8 mouse cellular contexts compared by ENCODE assay signal in genomic region chr10:29361095-29361463, GRCm38 (mm10). TPM values are rescaled to one million over a fixed set of nuclear protein-coding genes. Genes with fewer than 3 reads are reported as not detected.
DNase-seq lines count a peak whose midpoint lies in the region; ATAC-seq and TF ChIP-seq lines count a peak whose summit lies in the region.

No protein-coding gene starts in this region.

- peak; percentile 1; the same call in 1 of the 2 replicates for ATAC-seq in forebrain, embryonic 15.5 days (replicated peaks)

- no peaks in the 10 kb centered on the region for H3K27me3 ChIP-seq in CH12.LX (replicated peaks)
- H3K27me3 ChIP-seq in forebrain, embryonic 15.5 days: no peaks in the 10 kb centered on the region

- H3K27ac ChIP-seq in CH12.LX (ENCODE audit: insufficient read depth, low read depth) (no peak overlapping the region; the same call in 1 of the 2 replicates), macrophage (peak overlapping the region; percentile 57)
- H3K27ac ChIP-seq in forebrain, embryonic 15.5 days (replicated peaks): peak overlapping the region; percentile 99

- TF ChIP-seq CTCF in CH12.LX (conservative IDR thresholded peaks at IDR 0.05 in 1 of 2, IDR thresholded peaks at IDR 0.05 in 1 of 2; ENCODE audit: low read depth in 2 of 2, low read length in 2 of 2): no peak

- TF ChIP-seq EP300 in CH12.LX (IDR thresholded peaks at IDR 0.05; ENCODE audit: low read length): 0 out of 2 replicates have a peak, but pooled peaks have one; percentile 16

- dilution Hi-C loops in CH12.LX (cut with MboI; ENCODE audit: extremely low pct_ligation_motif_present, extremely low pct_unique_long_range_greater_than_20kb, low sequenced_read_pairs): no loop called here

- in situ Hi-C loops in CH12.LX (cut with MboI; ENCODE audit: low pct_ligation_motif_present, low pct_unique_long_range_greater_than_20kb, low sequenced_read_pairs): no loop called here

- no peak for TF ChIP-seq POLR2A in CH12.LX (IDR thresholded peaks at IDR 0.05; ENCODE audit: low read depth, low read length)

- H3K9me3 ChIP-seq in CH12.LX (replicated peaks; ENCODE audit: low read length): no peaks in the 10 kb centered on the region
- H3K9me3 ChIP-seq in forebrain, embryonic 15.5 days: no peaks in the 10 kb centered on the region

- WGBS in forebrain, embryonic 15.5 days: 1% methylated on average over 6 of the region's 6 CpGs
- 3% methylated on average over 5 of the region's 6 CpGs for WGBS in macrophage (ENCODE audit: missing documents)

- peak overlapping the region; percentile 94 for H3K4me2 ChIP-seq in CH12.LX (ENCODE audit: insufficient read depth, low read depth, poor library complexity, severe bottlenecking)
- peak overlapping the region; percentile 64 for H3K4me2 ChIP-seq in forebrain, embryonic 15.5 days (replicated peaks)

- H3K4me1 ChIP-seq in CH12.LX (ENCODE audit: control insufficient read depth in 1 of 2, insufficient read depth in 2 of 2): peaks cover 6 to 34% of the 10 kb centered on the region in 2 experiments; a peak in 2 of 4 replicates
- H3K4me1 ChIP-seq in forebrain, embryonic 15.5 days: peaks cover 44% of the 10 kb centered on the region

- peaks cover 26% of the 10 kb centered on the region for H3K79me2 ChIP-seq in CH12.LX (replicated peaks; ENCODE audit: control insufficient read depth, extremely low read depth, insufficient read depth, poor library complexity, severe bottlenecking)
- peaks cover 52% of the 10 kb centered on the region for H3K79me2 ChIP-seq in macrophage (ENCODE audit: inconsistent target)

- TF ChIP-seq RAD21 in CH12.LX (IDR thresholded peaks at IDR 0.05; ENCODE audit: low read depth, low read length): no peak

- DNase-seq in embryo, embryonic 10.5 days (ENCODE audit: low spot score): peak; percentile 36
- no peak for DNase-seq in embryo, embryonic 10 days (ENCODE audit: low spot score)
- no peak for DNase-seq in CH12.LX (ENCODE audit: extremely low read depth)
- DNase-seq in thymus, postnatal 25 days: no peak
- no peak for DNase-seq in adrenal gland, adult 8-10 months
- DNase-seq in spleen, postnatal 10 days (ENCODE audit: low spot score in 2 of 2): no peak

- peak overlapping the region; percentile 75 to 80 (median 75) for H3K4me3 ChIP-seq in CH12.LX (replicated peaks in 1 of 3; ENCODE audit: low read depth in 2 of 3, low read length in 2 of 3, poor library complexity in 1 of 3)
- H3K4me3 ChIP-seq in forebrain, embryonic 15.5 days: peak overlapping the region; percentile 100
- H3K4me3 ChIP-seq in macrophage (ENCODE audit: inconsistent target): peak overlapping the region; percentile 70

- peak overlapping the region; percentile 82 for H3K9ac ChIP-seq in CH12.LX (ENCODE audit: insufficient read depth, low read depth)
- peak overlapping the region; percentile 100 for H3K9ac ChIP-seq in forebrain, embryonic 15.5 days (replicated peaks)

- peaks cover 0 to 10% of the 10 kb centered on the region in 2 experiments for H3K36me3 ChIP-seq in CH12.LX (replicated peaks in 1 of 2; ENCODE audit: control insufficient read depth in 1 of 2, insufficient read depth in 1 of 2, low read length in 1 of 2)
- no peaks in the 10 kb centered on the region for H3K36me3 ChIP-seq in forebrain, embryonic 15.5 days
- H3K36me3 ChIP-seq in macrophage (ENCODE audit: inconsistent target): no peaks in the 10 kb centered on the region

TF ChIP-seq in CH12.LX, 34 proteins besides CTCF, POLR2A, EP300 and RAD21:
- TF ChIP-seq E2F4 (IDR thresholded peaks at IDR 0.05; ENCODE audit: insufficient replicate concordance, low read depth, low read length) (no peak), TCF12 (IDR thresholded peaks at IDR 0.05; ENCODE audit: low read depth, low read length) (no peak), UBTF (IDR thresholded peaks at IDR 0.05; ENCODE audit: low read depth, low read length) (no peak), BHLHE40 (IDR thresholded peaks at IDR 0.05; ENCODE audit: low read depth, low read length) (0 out of 2 replicates have a peak, but pooled peaks have one; percentile 12), JUN (IDR thresholded peaks at IDR 0.05; ENCODE audit: insufficient read depth, low read depth, low read length) (no peak), ZMIZ1 (IDR thresholded peaks at IDR 0.05; ENCODE audit: low read depth, low read length) (no peak), MAZ (IDR thresholded peaks at IDR 0.05; ENCODE audit: low read depth, low read length) (no peak), SMC3 (IDR thresholded peaks at IDR 0.05; ENCODE audit: low read depth, low read length) (no peak), POLR2AphosphoS2 (IDR thresholded peaks at IDR 0.05; ENCODE audit: low read depth, low read length) (no peak), PAX5 (IDR thresholded peaks at IDR 0.05; ENCODE audit: low read length) (no peak), ZNF384 (IDR thresholded peaks at IDR 0.05; ENCODE audit: low read depth, low read length) (peak; percentile 83), SIN3A (IDR thresholded peaks at IDR 0.05; ENCODE audit: low read length) (peak; percentile 63; the same call in 1 of the 2 replicates), CHD1 (IDR thresholded peaks at IDR 0.05; ENCODE audit: low read depth, low read length) (peak; percentile 64; the same call in 1 of the 2 replicates), NELFE (IDR thresholded peaks at IDR 0.05; ENCODE audit: low read depth, low read length) (no peak), MXI1 (IDR thresholded peaks at IDR 0.05; ENCODE audit: low read depth, low read length) (peak; percentile 31; the same call in 1 of the 2 replicates), MAFK (IDR thresholded peaks at IDR 0.05; ENCODE audit: insufficient replicate concordance, low read length) (no peak), MAX (IDR thresholded peaks at IDR 0.05; ENCODE audit: low read length) (0 out of 2 replicates have a peak, but pooled peaks have one; percentile 21), MEF2A (IDR thresholded peaks at IDR 0.05; ENCODE audit: borderline replicate concordance, low read depth, low read length) (no peak)
TF ChIP-seq in CH12.LX: peak in this region for 6.

RNA-seq across cellular contexts. Expression of gene Rnf146, which starts 1.2 kb away (rescaled TPM):
- 20.8 and 22.5 TPM in 2 replicates for total RNA-seq in CH12.LX (2012; rRNA removed)
- 29.7 and 32.1 TPM in 2 replicates for total RNA-seq in CH12.LX (2014; rRNA removed)
- polyA plus RNA-seq in CH12.LX (2012; ENCODE audit: insufficient read length, low read depth): 24.5 and 32.1 TPM in 2 replicates
- polyA plus RNA-seq in forebrain, embryonic 15.5 days (2015; fragmentation: Nextera tagmentation; extraction: Ambion mirVana): 90.5 and 106 TPM in 2 replicates
- 10 to 100 TPM; 18.0 to 65.9 (median 31.2) TPM for total RNA-seq in macrophage (2018; cell fraction: chromatin; rRNA removed)
- 10 to 100 TPM; 21.9 to 43.9 (median 32.2) TPM for total RNA-seq in macrophage (2018; cell fraction: cytosol; rRNA removed)
- total RNA-seq in macrophage (2018; cell fraction: nucleus; rRNA removed): 10 to 100 TPM; 21.7 to 70.6 (median 36.2) TPM
- polyA plus RNA-seq in macrophage (2018): 27.1 to 33.7 TPM (median 31.0 TPM) in 3 replicates
- 10 to 100 TPM; 48.6 to 55.0 (median 50.7) TPM for total RNA-seq in adrenal gland, adult 8-10 months (2022)

RNA-seq across cellular contexts. Expression of gene Echdc1, which starts 48.1 kb away (rescaled TPM):
- total RNA-seq in CH12.LX (2012; rRNA removed) (19.3 and 20.4 TPM in 2 replicates), CH12.LX (2014; rRNA removed) (60.4 and 60.5 TPM in 2 replicates)
- polyA plus RNA-seq in CH12.LX (2012; ENCODE audit: insufficient read length, low read depth) (39.0 and 49.0 TPM in 2 replicates), macrophage (2018) (15.5 to 19.7 TPM (median 16.2 TPM) in 3 replicates)
- 20.8 and 23.2 TPM in 2 replicates for polyA plus RNA-seq in forebrain, embryonic 15.5 days (2015; fragmentation: Nextera tagmentation; extraction: Ambion mirVana)
- total RNA-seq in macrophage (2018; cell fraction: chromatin; rRNA removed): 10 to 100 TPM in 6 of 26 experiments, 1 to 10 TPM in 19, under 1 TPM in 1; 0.80 to 14.0 (median 7.3) TPM
- 10 to 100 TPM in 23 of 26 experiments, 1 to 10 TPM in 3; 9.1 to 17.2 (median 12.8) TPM for total RNA-seq in macrophage (2018; cell fraction: cytosol; rRNA removed)
- total RNA-seq in macrophage (2018; cell fraction: nucleus; rRNA removed): 10 to 100 TPM in 4 of 26 experiments, 1 to 10 TPM in 22; 2.3 to 14.3 (median 6.5) TPM
- total RNA-seq in adrenal gland, adult 8-10 months (2022): 100 to 1,000 TPM in 1 of 4 experiments, 10 to 100 TPM in 3; 49.7 to 116 (median 89.3) TPM
